Mouse (Mus musculus) MEL (cell line): Measurements from ENCODE around the gene Grap. TPM values are rescaled to one million over a fixed set of nuclear protein-coding genes. Genes with fewer than 3 reads are reported as not detected.
"Not testable (repeated sequence)": the region's sequence is repeated elsewhere in the genome, so short reads cannot be mapped to it uniquely, and the experiment has no call there.

Experiments used
- DNase-seq: peaks from one replicate; pipeline ENCODE4 v3.0.0; 2011; ENCODE audit warnings: low read depth, low spot score
- H3K27ac ChIP-seq: 2 replicates; pipeline ENCODE4 v1.5.1; 2012; ENCODE audit warnings: low read depth, mild to moderate bottlenecking, control low read depth, low read length, moderate library complexity; ENCODE audit not compliant: control insufficient read depth
- H3K27me3 ChIP-seq, 2 experiments: fragments of 150-350 bp in 1 of 2; sonication (generic) in 1 of 2; 2 replicates each; pipeline ENCODE4 v1.6.1; 2012; ENCODE audit warnings: low read length in 2 of 2, mild to moderate bottlenecking in 2 of 2, improper control_type of control experiment in 1 of 2, moderate library complexity in 1 of 2; ENCODE audit not compliant: insufficient read depth in 2 of 2, control insufficient read depth in 1 of 2
- H3K36me3 ChIP-seq, 2 experiments: 2 replicates each; pipeline ENCODE4 v1.6.1; 2012 to 2014; ENCODE audit warnings: low read length in 2 of 2, improper control_type of control experiment in 1 of 2, inconsistent platforms in 1 of 2, mild to moderate bottlenecking in 1 of 2; ENCODE audit not compliant: insufficient read depth in 2 of 2, control insufficient read depth in 1 of 2
- H3K4me1 ChIP-seq, 2 experiments: fragments of 150-350 bp in 1 of 2; sonication (generic) in 1 of 2; 2 replicates each; pipeline ENCODE4 v1.6.1; 2012; ENCODE audit warnings: low read length in 2 of 2, improper control_type of control experiment in 1 of 2, mild to moderate bottlenecking in 1 of 2; ENCODE audit not compliant: insufficient read depth in 2 of 2, control insufficient read depth in 1 of 2
- H3K4me3 ChIP-seq, 2 experiments: fragments of 150-350 bp in 1 of 2; sonication (generic) in 1 of 2; 2 replicates each; pipeline ENCODE4 v1.5.1; 2012; ENCODE audit warnings: low read depth in 2 of 2, low read length in 2 of 2, mild to moderate bottlenecking in 2 of 2, moderate library complexity in 2 of 2, control low read depth in 1 of 2, improper control_type of control experiment in 1 of 2; ENCODE audit not compliant: control insufficient read depth in 1 of 2, insufficient read depth in 1 of 2
- H3K79me2 ChIP-seq: 2 replicates; pipeline ENCODE4 v1.6.1; 2012; ENCODE audit warnings: mild to moderate bottlenecking, low read length, moderate library complexity; ENCODE audit not compliant: control insufficient read depth, poor library complexity, insufficient read depth
- H3K9ac ChIP-seq: 2 replicates; pipeline ENCODE4 v1.6.1; 2012; ENCODE audit warnings: low read depth, mild to moderate bottlenecking, control low read depth, low read length, moderate library complexity; ENCODE audit not compliant: control insufficient read depth, poor library complexity, severe bottlenecking
- H3K9me3 ChIP-seq: fragments of 150-350 bp; sonication (generic); replicated peaks from 2 replicates; pipeline ENCODE4 v1.6.1; 2012; ENCODE audit warnings: mild to moderate bottlenecking, low read length, improper control_type of control experiment, moderate library complexity; ENCODE audit not compliant: insufficient read depth
- ELF1 ChIP-seq: IDR thresholded peaks from 2 replicates; pipeline ENCODE4 v1.6.1; 2014; ENCODE audit warnings: low read depth, mild to moderate bottlenecking, inconsistent platforms, low read length, improper control_type of control experiment, moderate library complexity
- GABPA ChIP-seq: IDR thresholded peaks from 2 replicates; pipeline ENCODE4 v1.6.1; 2012; ENCODE audit warnings: low read depth, mild to moderate bottlenecking, inconsistent platforms, low read length, improper control_type of control experiment, moderate library complexity
- HCFC1 ChIP-seq: IDR thresholded peaks from 2 replicates; pipeline ENCODE4 v1.6.1; 2012; ENCODE audit warnings: low read depth, mild to moderate bottlenecking, inconsistent platforms, low read length, improper control_type of control experiment, moderate library complexity
- KAT2A ChIP-seq: conservative IDR thresholded peaks from 2 replicates; pipeline ENCODE4 v1.6.1; 2012; ENCODE audit warnings: low read depth, low read length, improper control_type of control experiment, inconsistent platforms
- MAX ChIP-seq: IDR thresholded peaks from 2 replicates; pipeline ENCODE4 v1.6.1; 2011; ENCODE audit warnings: low read length, improper control_type of control experiment
- MYC ChIP-seq: IDR thresholded peaks from 2 replicates; pipeline ENCODE4 v1.6.1; 2011; ENCODE audit warnings: low read depth, mild to moderate bottlenecking, low read length, improper control_type of control experiment, moderate library complexity
- NRF1 ChIP-seq: IDR thresholded peaks from 2 replicates; pipeline ENCODE4 v1.6.1; 2014; ENCODE audit warnings: low read depth, mild to moderate bottlenecking, inconsistent platforms, low read length, improper control_type of control experiment, moderate library complexity; ENCODE audit not compliant: poor library complexity, insufficient read depth, severe bottlenecking
- POLR2A ChIP-seq, 2 experiments: IDR thresholded peaks; 2 replicates each; pipeline ENCODE4 v1.6.1; 2011 to 2012; ENCODE audit warnings: low read length in 2 of 2, mild to moderate bottlenecking in 2 of 2, control low read depth in 1 of 2, improper control_type of control experiment in 1 of 2, low read depth in 1 of 2, moderate library complexity in 1 of 2; ENCODE audit not compliant: control insufficient read depth in 1 of 2, insufficient read depth in 1 of 2, poor library complexity in 1 of 2
- POLR2AphosphoS5 ChIP-seq: IDR thresholded peaks from 2 replicates; pipeline ENCODE4 v1.6.1; 2012; ENCODE audit warnings: low read depth, borderline replicate concordance, mild to moderate bottlenecking, inconsistent platforms, low read length, moderate library complexity, mixed read lengths
- RCOR1 ChIP-seq: IDR thresholded peaks from 2 replicates; pipeline ENCODE4 v1.6.1; 2012; ENCODE audit warnings: low read depth, mild to moderate bottlenecking, inconsistent platforms, low read length, improper control_type of control experiment
- TCF12 ChIP-seq: IDR thresholded peaks from 2 replicates; pipeline ENCODE4 v1.6.1; 2014; ENCODE audit warnings: low read depth, mild to moderate bottlenecking, inconsistent platforms, low read length, improper control_type of control experiment, moderate library complexity
- ZNF384 ChIP-seq: IDR thresholded peaks from 2 replicates; pipeline ENCODE4 v1.6.1; 2012; ENCODE audit warnings: low read depth, mild to moderate bottlenecking, inconsistent platforms, low read length, improper control_type of control experiment
- polyA plus RNA-seq, 2 experiments: library from polyadenylated mRNA; stranded (reverse) in 1 of 2; unstranded in 1 of 2; fragments of >175 nt in 1 of 2; fragments of >200 nt in 1 of 2; gene quantifications; 2 replicates each; pipeline versions ENCODE4 v1.2.1 to v1.2.4; 2012; ENCODE audit warnings: low replicate concordance in 2 of 2, low read depth in 1 of 2; ENCODE audit not compliant: insufficient read length in 2 of 2, insufficient read depth in 1 of 2, missing spikeins in 1 of 2
- total RNA-seq: library from RNA; depleted of rRNA; stranded (reverse); fragments of 300-350 nt; gene quantifications from 2 replicates; pipeline ENCODE4 v1.2.3, GENCODE M21; 2012

The Grap gene
- total and polyA plus RNA-seq, 3 experiments = 1.8 to 2.3 TPM; not detected in 1

DNA sequence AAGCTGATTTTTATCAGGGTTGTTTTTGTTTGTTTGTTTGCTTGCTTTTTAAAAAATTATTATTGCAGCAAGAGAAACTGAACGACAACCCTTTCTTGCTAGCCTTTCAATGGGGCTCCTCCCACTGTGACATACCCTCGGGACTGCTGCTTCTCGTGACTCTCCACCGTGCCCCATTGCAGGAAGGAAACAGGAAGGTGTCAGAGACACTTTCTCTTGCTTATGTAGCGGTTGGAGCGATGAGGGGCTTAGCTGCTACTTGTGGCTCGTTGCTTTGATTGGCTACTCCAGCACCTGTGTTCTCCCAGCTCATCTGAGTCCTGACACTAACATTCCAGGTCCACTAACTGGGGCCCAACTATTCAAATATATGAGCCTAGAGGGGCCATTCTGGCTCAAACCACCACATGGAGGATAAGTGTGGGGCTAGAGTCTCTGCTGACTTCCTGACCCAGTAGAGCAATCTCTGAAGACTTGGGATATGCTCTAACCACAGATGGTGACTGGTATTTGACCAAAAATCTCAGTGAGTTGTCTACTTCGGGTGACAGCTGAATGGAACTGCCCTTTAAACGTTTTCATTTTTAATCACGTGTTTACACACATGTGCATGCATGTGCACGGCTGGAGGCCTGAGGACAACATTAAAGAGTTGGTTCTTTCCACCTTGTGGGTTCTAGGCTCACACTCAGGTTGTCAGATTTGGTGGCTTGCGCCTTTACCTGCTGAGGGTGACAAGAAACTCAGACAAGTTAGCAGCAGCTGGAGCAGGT is 14.1 kb upstream of the Grap start:
- DNase-seq = no peak
- H3K27me3 ChIP-seq = no peaks in the 10 kb centered on the region; a peak in 2 of 4 replicates
- H3K27ac ChIP-seq = no peak overlapping the region
- H3K79me2 ChIP-seq = no peaks in the 10 kb centered on the region
- no peak overlapping the region for H3K9ac ChIP-seq
- H3K9me3 ChIP-seq = no peaks in the 10 kb centered on the region
- no peak for TF ChIP-seq POLR2AphosphoS5
- TF ChIP-seq GABPA = no peak
- no peak for TF ChIP-seq NRF1
- TF ChIP-seq POLR2A (IDR thresholded peaks at IDR 0.05; ENCODE audit: control insufficient read depth in 1 of 2, insufficient read depth in 1 of 2, low read depth in 1 of 2, low read length in 2 of 2, poor library complexity in 1 of 2) = no peak
- TF ChIP-seq HCFC1 = no peak
- TF ChIP-seq ZNF384 = no peak
- TF ChIP-seq ELF1 = no peak
- no peak for TF ChIP-seq MAX
- no peak for TF ChIP-seq RCOR1
- H3K36me3 ChIP-seq = peaks cover 0 to 2% of the 10 kb centered on the region in 2 experiments; a peak in 2 of 4 replicates
- peaks cover 1 to 4% of the 10 kb centered on the region in 2 experiments; a peak in 2 of 4 replicates for H3K4me1 ChIP-seq
- no peak overlapping the region for H3K4me3 ChIP-seq

DNA sequence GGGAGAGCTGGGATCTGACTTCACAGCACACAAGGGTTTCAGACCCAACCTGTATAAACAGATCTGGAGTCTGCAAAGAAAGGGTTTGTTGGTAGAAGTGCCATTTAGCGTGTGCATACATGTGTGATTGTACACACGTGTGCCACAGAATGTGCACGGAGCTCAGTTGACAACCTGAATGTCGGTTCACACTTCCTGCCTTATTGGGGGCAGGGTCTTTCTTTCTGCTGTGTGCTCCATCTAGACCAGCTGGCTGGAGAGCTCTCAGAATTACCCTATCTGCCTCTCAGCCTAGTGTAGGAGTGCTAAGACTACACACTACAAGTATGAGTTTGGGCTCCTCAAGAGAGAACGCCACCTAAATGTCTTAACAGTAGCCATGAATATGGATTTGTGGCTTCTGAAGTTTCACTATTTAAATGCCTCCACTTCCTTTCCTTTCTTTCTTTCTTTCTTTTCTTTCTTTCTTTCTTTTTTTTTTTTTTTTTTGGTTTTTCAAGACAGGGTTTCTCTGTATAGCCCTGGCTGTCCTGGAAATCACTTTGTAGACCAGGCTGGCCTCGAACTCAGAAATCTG is 13.4 kb upstream of the Grap start:
- Histone ChIP-seq H3K27ac (no peak overlapping the region), H3K4me1 (peaks cover 7 to 10% of the 10 kb centered on the region in 2 experiments), H3K79me2 (no peaks in the 10 kb centered on the region), H3K4me3 (no peak overlapping the region), H3K27me3 (no peaks in the 10 kb centered on the region; a peak in 2 of 4 replicates), H3K36me3 (peaks cover 0 to 8% of the 10 kb centered on the region in 2 experiments; a peak in 2 of 4 replicates), H3K9ac (no peak overlapping the region), H3K9me3 (no peaks in the 10 kb centered on the region)
- no peak for TF ChIP-seq MYC
- TF ChIP-seq TCF12 = no peak
- no peak for TF ChIP-seq RCOR1
- TF ChIP-seq NRF1 = no peak
- no peak for TF ChIP-seq KAT2A
- no peak for DNase-seq

DNA sequence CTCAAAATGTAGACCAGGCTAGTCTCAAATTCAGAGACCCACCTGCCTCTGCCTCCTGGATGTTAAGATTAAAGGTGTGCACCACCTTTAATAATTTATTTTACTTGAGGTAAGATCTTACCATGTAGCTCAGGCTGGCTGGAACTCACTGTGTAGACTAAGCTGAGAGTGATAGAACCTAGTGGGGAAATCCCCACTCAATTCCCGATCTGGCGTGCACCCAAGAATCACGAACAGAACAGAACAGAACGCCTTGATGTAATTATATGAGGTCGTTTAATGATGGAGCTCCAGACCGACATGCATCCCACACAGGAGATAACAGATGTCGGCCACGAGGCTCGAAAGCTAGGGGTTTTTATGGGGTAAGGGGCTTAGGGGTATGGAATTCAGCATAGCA is 12.5 kb upstream of the Grap start:
- H3K9ac ChIP-seq, H3K9me3 ChIP-seq, H3K79me2 ChIP-seq, H3K27me3 ChIP-seq, DNase-seq, H3K27ac ChIP-seq, H3K4me3 ChIP-seq: not testable (repeated sequence)
- Histone ChIP-seq H3K36me3 (peaks cover 0 to 13% of the 10 kb centered on the region in 2 experiments; a peak in 2 of 4 replicates), H3K4me1 (peaks cover 9 to 18% of the 10 kb centered on the region in 2 experiments)
